Mouse (Mus musculus): ENCODE data around the gene Syde1.
"Not testable (repeated sequence)": the region's sequence is repeated elsewhere in the genome, so short reads cannot be mapped to it uniquely, and the experiment has no call there.

DNA sequence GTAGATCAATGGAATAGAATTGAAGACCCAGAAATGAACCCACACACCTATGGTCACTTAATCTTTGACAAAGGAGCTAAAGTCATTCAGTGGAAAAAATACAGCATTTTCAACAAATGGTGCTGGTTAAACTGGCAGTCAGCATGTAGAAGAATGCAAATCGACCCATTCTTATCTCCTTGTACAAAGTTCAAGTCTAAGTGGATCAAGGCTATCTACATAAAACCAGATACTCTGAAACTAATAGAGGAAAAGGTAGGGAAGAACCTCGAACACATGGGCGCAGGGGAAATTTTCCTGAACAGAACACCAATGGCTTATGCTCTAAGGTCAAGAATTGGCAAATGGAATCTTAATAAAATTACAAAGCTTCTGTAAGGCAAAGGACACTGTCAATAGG is 31.4 kb upstream of the Syde1 start:
- not testable (repeated sequence) for TF ChIP-seq CTCF (conservative IDR thresholded peaks at IDR 0.05; ENCODE audit: insufficient read depth, insufficient read length, low read depth, low read length); POLR2A (IDR thresholded peaks at IDR 0.05; ENCODE audit: low read depth, low read length)
